Mouse (Mus musculus) left cerebral cortex, adult 11 months (tissue): ENCODE data around the gene Ell.

ENCODE experiments used
- DNase-seq: peaks from one replicate; pipeline ENCODE4 v3.0.0; 2022; ENCODE audit warnings: low spot score

The Ell gene

GRCm38 (mm10) chr8:70611849-70612248 lies 72.6 kb downstream of the Ell start:
- DNase-seq = no peak

DNA sequence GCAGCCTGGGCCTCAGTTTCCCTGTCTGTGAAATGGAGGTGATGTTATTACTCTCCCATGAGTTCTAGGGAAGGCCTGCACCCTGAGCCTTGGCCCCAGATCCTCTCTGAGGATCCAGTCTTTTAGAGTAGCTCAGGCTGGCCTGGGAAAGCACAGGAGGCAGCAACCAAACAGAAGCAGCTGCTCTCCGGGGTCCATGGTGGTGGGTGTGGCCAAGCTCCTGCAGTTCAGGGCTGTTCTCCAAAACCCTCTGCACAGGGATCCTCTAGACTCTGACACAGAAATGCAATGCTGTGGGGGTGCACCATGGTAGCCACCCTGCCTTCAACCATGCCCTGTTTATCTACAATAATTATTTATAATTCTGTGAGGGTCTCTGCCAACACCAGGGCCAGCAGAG lies 74.5 kb downstream of the Ell start:
- no peak for DNase-seq

GRCm38 (mm10) chr8:70614469-70614868 lies 75.2 kb downstream of the Ell start:
- no peak for DNase-seq

GRCm38 (mm10) chr8:70615281-70615680 lies 76.0 kb downstream of the Ell start:
- DNase-seq = no peak

DNA sequence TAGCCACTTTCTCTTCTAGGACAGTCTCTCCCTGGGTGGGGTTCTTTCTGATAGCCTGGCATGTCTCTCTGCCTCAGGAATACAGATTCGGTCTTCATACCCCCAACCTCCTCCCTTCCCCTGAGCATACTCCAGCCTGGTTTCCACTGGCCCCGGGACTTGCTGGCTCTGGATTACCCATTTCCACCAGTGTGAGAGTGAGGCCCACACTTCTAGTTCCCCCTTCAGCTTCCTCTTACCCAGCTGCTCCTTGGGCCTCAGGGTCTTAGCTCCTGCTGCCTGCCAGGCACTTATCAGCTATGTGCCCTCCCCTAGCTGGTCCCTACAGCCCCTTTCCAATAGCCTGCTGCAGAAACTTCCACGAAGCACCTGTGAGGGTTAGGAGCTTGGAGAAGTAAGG lies 76.6 kb downstream of the Ell start, which contains the start of gene Lrrc25:
Lrrc25 (plus strand) TSS at position 262 of the 400 bp plus-strand sequence.
- DNase-seq = no peak

DNA sequence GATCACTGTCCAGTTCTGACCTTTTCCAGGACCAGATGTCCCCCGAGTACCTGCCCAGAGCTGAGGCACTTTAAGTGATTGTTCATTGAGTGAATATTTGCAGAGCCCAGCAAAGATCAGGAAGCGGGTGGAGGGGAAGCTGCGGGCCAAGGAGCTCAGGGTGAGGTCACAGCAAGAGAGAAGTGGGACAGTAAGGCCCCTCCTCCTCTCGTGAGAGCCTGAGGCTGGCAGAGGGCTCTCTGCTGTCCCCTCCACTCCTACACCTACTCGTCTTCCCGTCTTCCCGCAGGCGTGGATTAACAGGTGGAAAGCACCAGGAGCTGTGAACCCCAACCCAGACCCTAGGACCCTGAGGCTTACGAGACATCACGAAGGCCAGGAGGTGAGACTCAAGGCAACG lies 77.4 kb downstream of the Ell start:
- no peak for DNase-seq

GRCm38 (mm10) chr8:70617985-70618384 lies 78.7 kb downstream of the Ell start:
- no peak for DNase-seq

GRCm38 (mm10) chr8:70618888-70619334 lies 79.7 kb downstream of the Ell start:
- no peak for DNase-seq

- DNase-seq = no peak
Observed at GRCm38 (mm10) chr8:70622220-70622619, 83.0 kb downstream of the Ell start.

- DNase-seq = no peak
Observed at GRCm38 (mm10) chr8:70625104-70625503, 85.8 kb downstream of the Ell start.

DNA sequence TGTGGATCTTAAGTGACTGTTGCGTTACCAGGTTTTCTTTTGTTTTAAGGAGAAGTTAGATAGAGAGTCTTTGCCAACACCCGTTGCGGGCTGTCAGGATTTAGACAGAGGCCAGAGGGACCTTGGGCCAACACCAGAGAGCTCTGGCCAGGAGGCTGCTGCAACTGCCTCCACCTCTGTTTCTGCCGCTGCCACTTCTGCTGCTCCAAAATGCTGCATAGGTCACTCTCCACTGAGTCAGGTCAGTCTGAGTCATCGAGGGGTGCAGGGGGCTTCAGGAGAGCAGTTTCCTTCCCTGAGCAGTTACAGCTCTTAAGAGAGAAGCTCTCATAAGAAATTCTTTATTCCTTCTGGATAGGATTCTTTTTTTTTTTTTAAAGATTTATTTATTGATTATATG lies 87.8 kb downstream of the Ell start:
- DNase-seq = no peak

GRCm38 (mm10) chr8:70628986-70629490 lies 89.8 kb downstream of the Ell start:
- no peak for DNase-seq

GRCm38 (mm10) chr8:70629574-70630531 lies 90.6 kb downstream of the Ell start:
- DNase-seq = peak; percentile 88

GRCm38 (mm10) chr8:70630532-70631381 lies 91.5 kb downstream of the Ell start:
- DNase-seq = no peak

DNA sequence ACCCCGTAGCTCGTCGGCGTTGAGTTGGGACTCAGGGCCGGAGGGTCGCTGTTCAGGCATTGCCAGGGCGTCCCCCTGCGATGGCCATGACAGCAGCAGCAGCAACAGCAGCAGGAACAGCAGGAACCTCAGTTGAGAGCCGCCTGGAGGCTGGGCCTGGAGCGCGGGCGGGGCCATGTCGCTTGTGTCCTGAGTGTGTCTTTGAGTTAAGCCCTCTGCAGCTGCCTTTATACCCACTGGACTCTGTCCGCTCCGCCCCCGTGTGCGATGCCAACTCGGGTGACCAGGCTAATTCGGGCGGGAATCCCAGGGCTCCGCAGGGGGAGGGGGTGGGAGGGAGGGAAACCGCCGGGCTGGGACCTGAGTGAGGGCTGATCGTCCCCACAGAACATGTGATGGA lies 92.2 kb downstream of the Ell start:
- DNase-seq = no peak

GRCm38 (mm10) chr8:70632346-70632892 lies 93.2 kb downstream of the Ell start, which contains the start of gene Gdf15:
TSS of gene Gdf15 (minus strand) at chr8:70632456.
- no peak for DNase-seq

GRCm38 (mm10) chr8:70634066-70634465 lies 94.8 kb downstream of the Ell start:
- no peak for DNase-seq

DNA sequence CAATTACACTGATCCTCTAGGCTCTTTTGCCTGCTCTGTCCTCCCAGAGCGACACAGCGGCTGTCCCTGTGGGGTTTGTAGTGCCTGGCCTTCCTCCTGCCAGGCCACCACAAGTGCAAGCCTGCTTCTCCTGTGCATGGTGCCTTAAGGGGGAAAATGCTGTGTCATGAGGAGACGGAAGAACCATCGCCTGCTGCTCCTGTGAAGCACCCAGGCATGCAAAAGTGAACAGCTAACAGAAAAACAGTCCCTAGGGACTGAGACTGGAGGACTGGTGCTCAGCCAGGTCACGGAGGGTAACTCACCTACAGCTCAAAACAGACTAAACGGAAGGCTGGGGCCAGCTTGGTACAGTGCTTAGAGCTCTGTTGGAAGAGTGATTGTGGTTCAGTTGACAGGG lies 96.3 kb downstream of the Ell start:
- no peak for DNase-seq

- no peak for DNase-seq
Observed at GRCm38 (mm10) chr8:70636838-70637237, 97.6 kb downstream of the Ell start.

GRCm38 (mm10) chr8:70638752-70639151 lies 99.5 kb downstream of the Ell start:
- DNase-seq = no peak
